Mouse (Mus musculus): Measurements from ENCODE around the gene Icam1. TPM values are rescaled to one million over a fixed set of nuclear protein-coding genes. Genes with fewer than 3 reads are reported as not detected.

The Icam1 gene
- total and polyA plus RNA-seq, 3 experiments, result 70.6 to 202 (median 102) TPM

DNA sequence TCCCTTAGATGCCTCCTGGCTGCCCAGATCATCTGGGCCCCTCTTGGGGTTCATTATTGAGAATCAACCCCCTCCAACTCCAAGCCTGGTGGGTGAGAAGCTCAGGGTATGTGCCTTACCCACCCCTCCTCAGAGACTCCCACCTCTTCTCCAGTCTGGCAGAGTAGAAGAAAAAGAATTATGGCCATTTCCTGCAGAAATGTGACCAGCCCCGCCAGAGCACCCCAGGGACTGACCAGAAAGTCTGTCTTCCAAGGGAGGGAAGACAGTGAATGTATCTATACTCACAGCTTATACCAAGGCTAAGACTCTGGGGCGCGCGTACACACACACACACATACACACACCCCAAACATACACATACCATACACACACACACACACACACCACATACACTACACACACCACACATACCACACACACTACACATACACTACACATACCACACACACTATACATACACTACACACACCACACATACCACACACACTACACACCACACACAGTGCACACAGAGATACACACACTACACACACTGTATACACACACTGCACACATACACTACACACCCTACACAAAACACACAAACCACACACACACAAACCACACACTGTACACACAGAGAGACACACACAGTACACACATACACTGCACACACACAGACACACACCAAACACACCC lies 42.6 kb upstream of the Icam1 start:
- Histone ChIP-seq H3K4me1 (ENCODE audit: control insufficient read depth in 1 of 2, insufficient read depth in 2 of 2) (peaks cover 10 to 18% of the 10 kb centered on the region in 2 experiments), H3K4me2 (ENCODE audit: insufficient read depth, low read depth, poor library complexity, severe bottlenecking) (no peak overlapping the region), H3K79me2 (replicated peaks; ENCODE audit: control insufficient read depth, extremely low read depth, insufficient read depth, poor library complexity, severe bottlenecking) (no peaks in the 10 kb centered on the region), H3K4me3 (replicated peaks in 1 of 3; ENCODE audit: low read depth in 2 of 3, low read length in 2 of 3, poor library complexity in 1 of 3) (no peak overlapping the region), H3K9ac (ENCODE audit: insufficient read depth, low read depth) (no peak overlapping the region), H3K36me3 (replicated peaks in 1 of 2; ENCODE audit: control insufficient read depth in 1 of 2, insufficient read depth in 1 of 2, low read length in 1 of 2) (peaks cover 1 to 11% of the 10 kb centered on the region in 2 experiments), H3K27me3 (replicated peaks) (no peaks in the 10 kb centered on the region), H3K27ac (ENCODE audit: insufficient read depth, low read depth) (no peak overlapping the region; the same call in 1 of the 2 replicates), H3K9me3 (replicated peaks; ENCODE audit: low read length) (no peaks in the 10 kb centered on the region)
- TF ChIP-seq ZKSCAN1 (IDR thresholded peaks at IDR 0.05; ENCODE audit: borderline replicate concordance, low read depth, low read length) (no peak), MAX (IDR thresholded peaks at IDR 0.05; ENCODE audit: low read length) (no peak), POLR2AphosphoS2 (IDR thresholded peaks at IDR 0.05; ENCODE audit: low read depth, low read length) (no peak)
- in situ Hi-C loops (cut with MboI; ENCODE audit: low pct_ligation_motif_present, low pct_unique_long_range_greater_than_20kb, low sequenced_read_pairs), result no loop called here
- dilution Hi-C loops (cut with MboI; ENCODE audit: extremely low pct_ligation_motif_present, extremely low pct_unique_long_range_greater_than_20kb, low sequenced_read_pairs), result no loop called here
- no peak for DNase-seq (ENCODE audit: extremely low read depth)

DNA sequence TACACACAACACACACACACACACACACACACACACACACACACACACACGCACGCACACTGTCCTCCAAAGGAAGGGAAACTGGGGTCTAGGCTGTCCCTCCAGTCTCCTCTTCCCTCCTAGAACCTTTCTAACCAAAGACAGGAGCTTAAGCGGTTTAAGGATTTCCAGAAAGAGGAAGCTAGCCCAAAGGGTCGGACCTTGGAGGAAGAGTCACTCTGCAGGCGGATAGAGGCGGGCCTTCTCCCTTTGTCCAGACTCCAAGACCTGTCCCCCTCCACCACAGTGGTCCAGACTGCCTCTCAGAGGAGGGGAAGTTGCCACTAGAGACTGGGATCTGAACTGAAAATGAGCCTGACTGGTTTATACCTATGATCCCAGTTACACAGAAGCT lies 42.1 kb upstream of the Icam1 start:
- no peaks in the 10 kb centered on the region for H3K9me3 ChIP-seq (replicated peaks; ENCODE audit: low read length)
- no peaks in the 10 kb centered on the region for H3K27me3 ChIP-seq (replicated peaks)
- H3K27ac ChIP-seq (ENCODE audit: insufficient read depth, low read depth), result no peak overlapping the region
- H3K4me3 ChIP-seq (replicated peaks in 1 of 3; ENCODE audit: low read depth in 2 of 3, low read length in 2 of 3, poor library complexity in 1 of 3), result no peak overlapping the region
- no peaks in the 10 kb centered on the region for H3K79me2 ChIP-seq (replicated peaks; ENCODE audit: control insufficient read depth, extremely low read depth, insufficient read depth, poor library complexity, severe bottlenecking)
- no peak overlapping the region for H3K9ac ChIP-seq (ENCODE audit: insufficient read depth, low read depth)
- TF ChIP-seq MAFK (IDR thresholded peaks at IDR 0.05; ENCODE audit: insufficient replicate concordance, low read length) (no peak), CTCF (conservative IDR thresholded peaks at IDR 0.05 in 1 of 2, IDR thresholded peaks at IDR 0.05 in 1 of 2; ENCODE audit: low read depth in 2 of 2, low read length in 2 of 2) (no peak), BHLHE40 (IDR thresholded peaks at IDR 0.05; ENCODE audit: low read depth, low read length) (no peak), TCF12 (IDR thresholded peaks at IDR 0.05; ENCODE audit: low read depth, low read length) (no peak), RCOR1 (conservative IDR thresholded peaks at IDR 0.05; ENCODE audit: low read depth, low read length) (no peak), POLR2AphosphoS2 (IDR thresholded peaks at IDR 0.05; ENCODE audit: low read depth, low read length) (no peak), CHD2 (IDR thresholded peaks at IDR 0.05; ENCODE audit: low read length) (no peak), JUN (IDR thresholded peaks at IDR 0.05; ENCODE audit: insufficient read depth, low read depth, low read length) (no peak), SIN3A (IDR thresholded peaks at IDR 0.05; ENCODE audit: low read length) (no peak), HCFC1 (IDR thresholded peaks at IDR 0.05; ENCODE audit: low read depth, low read length) (no peak), SMC3 (IDR thresholded peaks at IDR 0.05; ENCODE audit: low read depth, low read length) (no peak), POLR2A (IDR thresholded peaks at IDR 0.05; ENCODE audit: low read depth, low read length) (no peak), NELFE (IDR thresholded peaks at IDR 0.05; ENCODE audit: low read depth, low read length) (no peak), ZNF384 (IDR thresholded peaks at IDR 0.05; ENCODE audit: low read depth, low read length) (no peak), ZC3H11A (IDR thresholded peaks at IDR 0.05; ENCODE audit: low read depth, low read length) (no peak), ELF1 (IDR thresholded peaks at IDR 0.05; ENCODE audit: low read depth, low read length) (no peak), MAX (IDR thresholded peaks at IDR 0.05; ENCODE audit: low read length) (no peak), EP300 (IDR thresholded peaks at IDR 0.05; ENCODE audit: low read length) (no peak)
- no peak for DNase-seq (ENCODE audit: extremely low read depth)
- dilution Hi-C loops (cut with MboI; ENCODE audit: extremely low pct_ligation_motif_present, extremely low pct_unique_long_range_greater_than_20kb, low sequenced_read_pairs) (no loop called here), in situ Hi-C loops (cut with MboI; ENCODE audit: low pct_ligation_motif_present, low pct_unique_long_range_greater_than_20kb, low sequenced_read_pairs) (no loop called here)
- no peak overlapping the region for H3K4me2 ChIP-seq (ENCODE audit: insufficient read depth, low read depth, poor library complexity, severe bottlenecking)
- peaks cover 12 to 23% of the 10 kb centered on the region in 2 experiments for H3K4me1 ChIP-seq (ENCODE audit: control insufficient read depth in 1 of 2, insufficient read depth in 2 of 2)
- H3K36me3 ChIP-seq (replicated peaks in 1 of 2; ENCODE audit: control insufficient read depth in 1 of 2, insufficient read depth in 1 of 2, low read length in 1 of 2), result peaks cover 0 to 7% of the 10 kb centered on the region in 2 experiments

Data from CH12.LX (cell line).